Mouse (Mus musculus) brain, embryonic 14.5 days (tissue): ENCODE data around the gene Camkk2.

Source experiments
- CTCF ChIP-seq: fragments of 200-500 bp; IDR thresholded peaks from 2 replicates; pipeline ENCODE4 v1.5.1; 2012; ENCODE audit warnings: inconsistent platforms, mild to moderate bottlenecking, moderate library complexity, borderline replicate concordance; ENCODE audit not compliant: insufficient read depth, insufficient read length; ENCODE audit errors: extremely low read depth
- POLR2A ChIP-seq: fragments of 200-500 bp; IDR thresholded peaks from 2 replicates; pipeline ENCODE4 v1.6.1; 2012; ENCODE audit warnings: mild to moderate bottlenecking, inconsistent platforms, borderline replicate concordance; ENCODE audit not compliant: poor library complexity, insufficient read depth, insufficient read length, severe bottlenecking; ENCODE audit errors: extremely low read depth

DNA sequence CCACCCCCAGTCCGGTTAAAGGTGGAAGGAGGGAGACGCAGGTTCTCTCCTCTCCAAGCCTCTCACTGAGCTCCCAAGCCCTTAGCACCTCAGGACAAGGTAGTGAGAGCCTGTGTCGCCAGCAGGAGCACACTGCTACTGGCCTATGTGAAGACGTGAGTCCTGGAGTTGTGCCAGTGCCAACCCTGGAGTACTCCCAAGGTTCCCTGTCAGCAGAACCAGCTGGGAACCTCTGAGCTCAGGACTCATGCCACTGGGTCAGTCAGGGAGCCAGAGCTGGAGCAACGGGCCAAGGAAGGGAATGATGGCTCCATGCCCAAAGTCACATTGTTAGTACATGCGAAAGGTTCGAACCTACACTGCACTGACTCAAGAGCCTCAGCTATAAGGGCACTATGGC is 22.5 kb downstream of the Camkk2 start:
- TF ChIP-seq CTCF (no peak), POLR2A (no peak)
